Mouse (Mus musculus): ENCODE measurements around the gene Asna1. TPM values are rescaled to one million over a fixed set of nuclear protein-coding genes. Genes with fewer than 3 reads are reported as not detected.
A peak's percentile ranks its signal among the peaks of the same experiment; 100 is the strongest.

The Asna1 gene
- polyA plus RNA-seq, 1 experiment from 2014 or later = 131 TPM

GRCm38 (mm10) chr8:84970913-84971312 is 54.2 kb downstream of the Asna1 start:
- H3K4me1 ChIP-seq (ENCODE audit: control insufficient read depth, insufficient read depth, low read length) = peaks cover 26% of the 10 kb centered on the region
- ATAC-seq (ENCODE audit: insufficient number of reproducible peaks, low FRiP score, low TSS enrichment, low read depth) (no peak), DNase-seq (ENCODE audit: low spot score) (no peak)
- H3K27me3 ChIP-seq (ENCODE audit: control insufficient read depth, insufficient read depth, low read length) = no peaks in the 10 kb centered on the region
- 67% methylated on average over 5 of the region's 5 CpGs for WGBS
- H3K4me2 ChIP-seq (ENCODE audit: low read depth, severe bottlenecking) = peak overlapping the region; percentile 80
- H3K9me3 ChIP-seq (ENCODE audit: control insufficient read depth, low read length) = no peaks in the 10 kb centered on the region
- H3K9ac ChIP-seq (ENCODE audit: low read length) = peak overlapping the region; percentile 89; the same call in 1 of the 2 replicates
- peak overlapping the region; percentile 61 for H3K4me3 ChIP-seq (ENCODE audit: low read depth, low read length)
- H3K27ac ChIP-seq (replicated peaks; ENCODE audit: low read depth, low read length) = no peak overlapping the region
- peaks cover 15% of the 10 kb centered on the region; the same call in 1 of the 2 replicates for H3K36me3 ChIP-seq (ENCODE audit: control insufficient read depth, insufficient read depth, low read length)

GRCm38 (mm10) chr8:84970135-84970790 is 54.8 kb downstream of the Asna1 start:
- Histone ChIP-seq H3K9me3 (ENCODE audit: control insufficient read depth, low read length) (no peaks in the 10 kb centered on the region), H3K27me3 (ENCODE audit: control insufficient read depth, insufficient read depth, low read length) (no peaks in the 10 kb centered on the region), H3K36me3 (ENCODE audit: control insufficient read depth, insufficient read depth, low read length) (peaks cover 15% of the 10 kb centered on the region; the same call in 1 of the 2 replicates), H3K27ac (replicated peaks; ENCODE audit: low read depth, low read length) (peak overlapping the region; percentile 78), H3K4me2 (ENCODE audit: low read depth, severe bottlenecking) (peak overlapping the region; percentile 80), H3K9ac (ENCODE audit: low read length) (peak overlapping the region; percentile 89), H3K4me3 (ENCODE audit: low read depth, low read length) (peak overlapping the region; percentile 61), H3K4me1 (ENCODE audit: control insufficient read depth, insufficient read depth, low read length) (peaks cover 25% of the 10 kb centered on the region)
- DNase-seq (ENCODE audit: low spot score) (peak; percentile 55), ATAC-seq (ENCODE audit: insufficient number of reproducible peaks, low FRiP score, low TSS enrichment, low read depth) (no peak)
- whole genome bisulfite sequencing = 11% methylated on average over 21 of the region's 21 CpGs

- Histone ChIP-seq H3K9ac (ENCODE audit: low read length) (peak within 1 kb of the TSS; percentile 89), H3K36me3 (ENCODE audit: control insufficient read depth, insufficient read depth, low read length) (peaks cover 15% of the 10 kb centered on the region; the same call in 1 of the 2 replicates), H3K9me3 (ENCODE audit: control insufficient read depth, low read length) (no peaks in the 10 kb centered on the region), H3K4me3 (ENCODE audit: low read depth, low read length) (peak within 1 kb of the TSS; percentile 61), H3K27ac (replicated peaks; ENCODE audit: low read depth, low read length) (peak within 1 kb of the TSS; percentile 78), H3K4me1 (ENCODE audit: control insufficient read depth, insufficient read depth, low read length) (peaks cover 30% of the 10 kb centered on the region), H3K27me3 (ENCODE audit: control insufficient read depth, insufficient read depth, low read length) (no peaks in the 10 kb centered on the region), H3K4me2 (ENCODE audit: low read depth, severe bottlenecking) (peak within 1 kb of the TSS; percentile 80)
- ATAC-seq (ENCODE audit: insufficient number of reproducible peaks, low FRiP score, low TSS enrichment, low read depth) (peak; percentile 64), DNase-seq (ENCODE audit: low spot score) (peak; percentile 89)
- under 1% methylated on average over 56 of the region's 56 CpGs for WGBS
Measured at GRCm38 (mm10) chr8:84969241-84970134, 55.6 kb downstream of the Asna1 start, which contains the start of the genes Gm49661, Prdx2 and Rnaseh2a. TSS of gene Gm49661 (minus strand) at chr8:84969433. TSS of gene Prdx2 (plus strand) at chr8:84969587. TSS of gene Rnaseh2a (minus strand) at chr8:84969767.

- Histone ChIP-seq H3K4me1 (ENCODE audit: control insufficient read depth, insufficient read depth, low read length) (peaks cover 27% of the 10 kb centered on the region), H3K4me3 (ENCODE audit: low read depth, low read length) (peak overlapping the region; percentile 61), H3K27me3 (ENCODE audit: control insufficient read depth, insufficient read depth, low read length) (no peaks in the 10 kb centered on the region), H3K9ac (ENCODE audit: low read length) (peak overlapping the region; percentile 89), H3K27ac (replicated peaks; ENCODE audit: low read depth, low read length) (peak overlapping the region; percentile 78), H3K4me2 (ENCODE audit: low read depth, severe bottlenecking) (peak overlapping the region; percentile 80), H3K36me3 (ENCODE audit: control insufficient read depth, insufficient read depth, low read length) (peaks cover 15% of the 10 kb centered on the region; the same call in 1 of the 2 replicates), H3K9me3 (ENCODE audit: control insufficient read depth, low read length) (no peaks in the 10 kb centered on the region)
- ATAC-seq (ENCODE audit: insufficient number of reproducible peaks, low FRiP score, low TSS enrichment, low read depth) = no peak
- 14% methylated on average over 2 of the region's 2 CpGs for WGBS
- no peak for DNase-seq (ENCODE audit: low spot score)
Measured at GRCm38 (mm10) chr8:84968650-84969049, 56.4 kb downstream of the Asna1 start.

Small RNA genes lying within 50 kb of the gene (microRNA-seq; reads per million reads assigned to microRNA genes)
- gene Mir7070 = 1.2 reads per million

Other genes starting within 250 kb of the Asna1 start
- gene Nfix, start 224.9 kb downstream of the Asna1 start, polyA plus RNA-seq (2014; fragmentation: Nextera tagmentation; extraction: Ambion mirVana) = 4.6 TPM in 2 replicates
- gene Dand5, start 202.5 kb downstream of the Asna1 start, polyA plus RNA-seq (2014; fragmentation: Nextera tagmentation; extraction: Ambion mirVana) = 3.6 and 3.9 TPM in 2 replicates
- 45.0 and 46.7 TPM in 2 replicates for gene Gadd45gip1, start 193.8 kb downstream of the Asna1 start, polyA plus RNA-seq (2014; fragmentation: Nextera tagmentation; extraction: Ambion mirVana)
- 93.1 and 93.4 TPM in 2 replicates for gene Rad23a, start 184.6 kb downstream of the Asna1 start, polyA plus RNA-seq (2014; fragmentation: Nextera tagmentation; extraction: Ambion mirVana)
- 854 and 918 TPM in 2 replicates for gene Calr, start 178.3 kb downstream of the Asna1 start, polyA plus RNA-seq (2014; fragmentation: Nextera tagmentation; extraction: Ambion mirVana)
- gene Farsa, start 168.3 kb downstream of the Asna1 start, polyA plus RNA-seq (2014; fragmentation: Nextera tagmentation; extraction: Ambion mirVana) = 99.9 and 105 TPM in 2 replicates
- gene Syce2, start 153.2 kb downstream of the Asna1 start, polyA plus RNA-seq (2014; fragmentation: Nextera tagmentation; extraction: Ambion mirVana) = 86.5 and 89.0 TPM in 2 replicates
- 42.1 and 43.3 TPM in 2 replicates for gene Gcdh, start 131.4 kb downstream of the Asna1 start, polyA plus RNA-seq (2014; fragmentation: Nextera tagmentation; extraction: Ambion mirVana)
- gene Klf1, start 123.4 kb downstream of the Asna1 start, polyA plus RNA-seq (2014; fragmentation: Nextera tagmentation; extraction: Ambion mirVana) = 9.1 and 11.0 TPM in 2 replicates
- gene Dnase2a, start 116.7 kb downstream of the Asna1 start, polyA plus RNA-seq (2014; fragmentation: Nextera tagmentation; extraction: Ambion mirVana) = 8.2 and 8.6 TPM in 2 replicates
- gene Mast1, start 87.9 kb downstream of the Asna1 start, polyA plus RNA-seq (2014; fragmentation: Nextera tagmentation; extraction: Ambion mirVana) = 0.17 and 0.71 TPM in 2 replicates
- gene Rtbdn, start 78.3 kb downstream of the Asna1 start, polyA plus RNA-seq (2014; fragmentation: Nextera tagmentation; extraction: Ambion mirVana) = 0.16 TPM in 1 of 2 replicates, not detected in the other
- gene Gm49661, start 55.8 kb downstream of the Asna1 start, polyA plus RNA-seq (2014; fragmentation: Nextera tagmentation; extraction: Ambion mirVana) = not detected in 2 replicates
- gene Prdx2, start 55.7 kb downstream of the Asna1 start, polyA plus RNA-seq (2014; fragmentation: Nextera tagmentation; extraction: Ambion mirVana) = 1,235 and 1,326 TPM in 2 replicates
- gene Rnaseh2a, start 55.5 kb downstream of the Asna1 start, polyA plus RNA-seq (2014; fragmentation: Nextera tagmentation; extraction: Ambion mirVana) = 127 and 133 TPM in 2 replicates
- gene Junb, start 46.6 kb downstream of the Asna1 start, polyA plus RNA-seq (2014; fragmentation: Nextera tagmentation; extraction: Ambion mirVana) = 7.2 and 7.7 TPM in 2 replicates
- gene Hook2, start 34.7 kb downstream of the Asna1 start, polyA plus RNA-seq (2014; fragmentation: Nextera tagmentation; extraction: Ambion mirVana) = 14.5 and 15.2 TPM in 2 replicates
- not detected in 2 replicates for gene Best2, start 10.8 kb downstream of the Asna1 start, polyA plus RNA-seq (2014; fragmentation: Nextera tagmentation; extraction: Ambion mirVana)
- gene Trir, start 1.5 kb upstream of the Asna1 start, polyA plus RNA-seq (2014; fragmentation: Nextera tagmentation; extraction: Ambion mirVana) = 194 and 197 TPM in 2 replicates
- 12.7 and 16.3 TPM in 2 replicates for gene Tnpo2, start 11.6 kb upstream of the Asna1 start, polyA plus RNA-seq (2014; fragmentation: Nextera tagmentation; extraction: Ambion mirVana)
- gene Fbxw9, start 34.8 kb upstream of the Asna1 start, polyA plus RNA-seq (2014; fragmentation: Nextera tagmentation; extraction: Ambion mirVana) = 21.0 and 21.2 TPM in 2 replicates
- 0.75 TPM in 1 of 2 replicates, not detected in the other for gene Gm5741, start 42.7 kb upstream of the Asna1 start, polyA plus RNA-seq (2014; fragmentation: Nextera tagmentation; extraction: Ambion mirVana)
- gene Dhps, start 46.5 kb upstream of the Asna1 start, polyA plus RNA-seq (2014; fragmentation: Nextera tagmentation; extraction: Ambion mirVana) = 69.4 and 73.8 TPM in 2 replicates
- 112 and 115 TPM in 2 replicates for gene Wdr83os, start 55.5 kb upstream of the Asna1 start, polyA plus RNA-seq (2014; fragmentation: Nextera tagmentation; extraction: Ambion mirVana)
- 54.9 and 57.7 TPM in 2 replicates for gene Wdr83, start 56.0 kb upstream of the Asna1 start, polyA plus RNA-seq (2014; fragmentation: Nextera tagmentation; extraction: Ambion mirVana)
- gene Man2b1, start 58.0 kb upstream of the Asna1 start, polyA plus RNA-seq (2014; fragmentation: Nextera tagmentation; extraction: Ambion mirVana) = 22.1 and 23.4 TPM in 2 replicates
- 2.1 and 2.3 TPM in 2 replicates for gene Zfp791, start 97.8 kb upstream of the Asna1 start, polyA plus RNA-seq (2014; fragmentation: Nextera tagmentation; extraction: Ambion mirVana)
- gene Cks1brt, start 126.6 kb upstream of the Asna1 start, polyA plus RNA-seq (2014; fragmentation: Nextera tagmentation; extraction: Ambion mirVana) = not detected in 2 replicates
- gene Olfr371, start 200.7 kb upstream of the Asna1 start, polyA plus RNA-seq (2014; fragmentation: Nextera tagmentation; extraction: Ambion mirVana) = not detected in 2 replicates

Data from limb, embryonic 11.5 days (tissue).